Mouse (Mus musculus) hindbrain, postnatal 0 days (tissue): ENCODE results near the gene Gstcd. TPM values are rescaled to one million over a fixed set of nuclear protein-coding genes. Genes with fewer than 3 reads are reported as not detected.

Experiments
- ATAC-seq: fragments of 200-750 bp; cut with Nextera tagmentation; 2 replicates; pipeline ENCODE4 v1.8.0; 2017; ENCODE audit warnings: mild to moderate bottlenecking, moderate TSS enrichment, moderate library complexity
- DNase-seq: peaks from one replicate; pipeline ENCODE4 v3.0.0-alpha.2; 2015; ENCODE audit warnings: low spot score
- H3K27ac ChIP-seq: fragments of 300-500 bp; sonication (generic); 2 replicates; pipeline ENCODE4 v1.5.1; 2014; ENCODE audit warnings: mild to moderate bottlenecking
- H3K27me3 ChIP-seq: fragments of 300-500 bp; sonication (generic); 2 replicates; pipeline ENCODE4 v1.6.1; 2014; ENCODE audit warnings: low read length, mixed read lengths; ENCODE audit not compliant: insufficient read depth
- H3K36me3 ChIP-seq: fragments of 300-500 bp; sonication (generic); 2 replicates; pipeline ENCODE4 v1.6.1; 2014; ENCODE audit warnings: low read length, mixed read lengths; ENCODE audit not compliant: insufficient read depth
- H3K4me1 ChIP-seq: fragments of 300-500 bp; sonication (generic); 2 replicates; pipeline ENCODE4 v1.6.1; 2014; ENCODE audit warnings: antibody characterized with exemption, low read length, mixed read lengths; ENCODE audit not compliant: insufficient read depth
- H3K4me2 ChIP-seq: fragments of 300-500 bp; sonication (generic); 2 replicates; pipeline ENCODE4 v1.6.1; 2014; ENCODE audit warnings: low read depth, mild to moderate bottlenecking, low read length, moderate library complexity, mixed read lengths
- H3K4me3 ChIP-seq: fragments of 300-500 bp; sonication (generic); 2 replicates; pipeline ENCODE4 v1.5.1; 2014; ENCODE audit warnings: low read length
- H3K9ac ChIP-seq: fragments of 300-500 bp; sonication (generic); replicated peaks from 2 replicates; pipeline ENCODE4 v1.6.1; 2014; ENCODE audit warnings: mild to moderate bottlenecking, low read length, moderate library complexity, mixed read lengths
- H3K9me3 ChIP-seq: fragments of 300-500 bp; sonication (generic); 2 replicates; pipeline ENCODE4 v1.6.1; 2016; ENCODE audit warnings: low read length, mixed read lengths
- CTCF ChIP-seq: IDR thresholded peaks from 2 replicates; pipeline ENCODE4 v1.5.1; 2016; ENCODE audit warnings: antibody characterized with exemption, control low read depth, low read depth
- WGBS: fragments of 180-500 bp; shearing (Covaris S2); extraction: QIAGEN DNeasy Blood & Tissue Kit; methylation state at CpG from one replicate; pipeline ENCODE4 v1.1.7; 2014; 5-methylcytosine and 5-hydroxymethylcytosine counted together
- polyA plus RNA-seq: library from polyadenylated mRNA; unstranded; fragments of >200 nt; fragmentation: Nextera tagmentation; extraction: Ambion mirVana; gene quantifications from 2 replicates; pipeline ENCODE4 v1.2.1, GENCODE M21; 2015
- total RNA-seq: library from RNA; depleted of rRNA; stranded (reverse); fragments of >200 nt; gene quantifications from 2 replicates; pipeline ENCODE4 v1.2.3, GENCODE M21; 2014

The Gstcd gene
- total and polyA plus RNA-seq, 2 experiments from 2014 or later: 2.3 to 8.6 TPM

GRCm38 (mm10) chr3:132962631-132963361 lies 129.0 kb downstream of the Gstcd start:
- H3K9ac ChIP-seq: no peak overlapping the region
- no peaks in the 10 kb centered on the region for H3K36me3 ChIP-seq
- ATAC-seq: no peak
- no peak for DNase-seq
- no peak overlapping the region for H3K4me2 ChIP-seq
- no peaks in the 10 kb centered on the region for H3K9me3 ChIP-seq
- no peak overlapping the region for H3K27ac ChIP-seq
- WGBS: 88% methylated on average over 7 of the region's 7 CpGs
- no peak for TF ChIP-seq CTCF
- no peak overlapping the region for H3K4me3 ChIP-seq
- no peaks in the 10 kb centered on the region for H3K27me3 ChIP-seq
- H3K4me1 ChIP-seq: no peaks in the 10 kb centered on the region

GRCm38 (mm10) chr3:132950529-132950880 lies 141.3 kb downstream of the Gstcd start:
- Histone ChIP-seq H3K9ac (0 out of 2 replicates have a peak overlapping the region, but pooled peaks have one; percentile 54), H3K9me3 (no peaks in the 10 kb centered on the region), H3K27me3 (no peaks in the 10 kb centered on the region), H3K4me2 (peak overlapping the region; percentile 100), H3K27ac (no peak overlapping the region), H3K4me1 (peaks cover 4% of the 10 kb centered on the region), H3K4me3 (peak overlapping the region; percentile 72), H3K36me3 (no peaks in the 10 kb centered on the region)
- 7% methylated on average over 7 of the region's 7 CpGs for WGBS
- no peak for TF ChIP-seq CTCF
- DNase-seq: no peak
- no peak for ATAC-seq

GRCm38 (mm10) chr3:132949791-132950528 lies 141.9 kb downstream of the Gstcd start, which contains the start of gene Npnt:
Gene Npnt, minus strand, starts transcription at chr3:132950291.
- H3K4me3 ChIP-seq: peak within 1 kb of the TSS; percentile 72
- ATAC-seq (peak; percentile 82), DNase-seq (peak; percentile 53)
- no peaks in the 10 kb centered on the region for H3K27me3 ChIP-seq
- no peaks in the 10 kb centered on the region for H3K36me3 ChIP-seq
- WGBS: under 1% methylated on average over 52 of the region's 82 CpGs
- peak within 1 kb of the TSS; percentile 54 for H3K9ac ChIP-seq
- H3K9me3 ChIP-seq: no peaks in the 10 kb centered on the region
- TF ChIP-seq CTCF: peak; percentile 39; the same call in 1 of the 2 replicates
- H3K4me2 ChIP-seq: peak within 1 kb of the TSS; percentile 100
- H3K27ac ChIP-seq: no peak within 1 kb of the TSS
- peaks cover 4% of the 10 kb centered on the region for H3K4me1 ChIP-seq

GRCm38 (mm10) chr3:132949380-132949790 lies 142.4 kb downstream of the Gstcd start:
- peak overlapping the region; percentile 72 for H3K4me3 ChIP-seq
- DNase-seq: peak; percentile 45
- H3K9ac ChIP-seq: peak overlapping the region; percentile 54
- peak overlapping the region; percentile 100 for H3K4me2 ChIP-seq
- WGBS: under 1% methylated on average over 20 of the region's 26 CpGs
- H3K4me1 ChIP-seq: peaks cover 4% of the 10 kb centered on the region
- H3K36me3 ChIP-seq: no peaks in the 10 kb centered on the region
- peak; percentile 82 for ATAC-seq
- no peak overlapping the region for H3K27ac ChIP-seq
- H3K9me3 ChIP-seq: no peaks in the 10 kb centered on the region
- TF ChIP-seq CTCF: no peak
- H3K27me3 ChIP-seq: no peaks in the 10 kb centered on the region

- Histone ChIP-seq H3K27ac (no peak overlapping the region), H3K9me3 (no peaks in the 10 kb centered on the region), H3K27me3 (no peaks in the 10 kb centered on the region), H3K4me2 (peak overlapping the region; percentile 100), H3K36me3 (no peaks in the 10 kb centered on the region), H3K9ac (no peak overlapping the region), H3K4me3 (no peak overlapping the region), H3K4me1 (peaks cover 4% of the 10 kb centered on the region)
- no peak for DNase-seq
- 30% methylated on average over 7 of the region's 7 CpGs for WGBS
- no peak for ATAC-seq
- TF ChIP-seq CTCF: no peak
Observed at GRCm38 (mm10) chr3:132948298-132948795, 143.5 kb downstream of the Gstcd start.

GRCm38 (mm10) chr3:132946086-132946485 lies 145.7 kb downstream of the Gstcd start:
- H3K4me3 ChIP-seq: no peak overlapping the region
- no peak overlapping the region for H3K27ac ChIP-seq
- no peak for ATAC-seq
- no peak for DNase-seq
- H3K4me1 ChIP-seq: peaks cover 4% of the 10 kb centered on the region
- no peaks in the 10 kb centered on the region for H3K36me3 ChIP-seq
- H3K9ac ChIP-seq: no peak overlapping the region
- no peaks in the 10 kb centered on the region for H3K27me3 ChIP-seq
- no peak overlapping the region for H3K4me2 ChIP-seq
- 93% methylated on average over 5 of the region's 5 CpGs for WGBS
- TF ChIP-seq CTCF: no peak
- no peaks in the 10 kb centered on the region for H3K9me3 ChIP-seq
